Mouse (Mus musculus) ES-Bruce4 (cell line): ENCODE measurements around the gene Rps6kb1.

Experiments
- CTCF ChIP-seq: IDR thresholded peaks from one replicate; pipeline ENCODE4 v1.8.1; 2011; ENCODE audit warnings: low read depth, low read length
- EP300 ChIP-seq: IDR thresholded peaks from 2 replicates; pipeline ENCODE4 v1.6.1; 2011; ENCODE audit warnings: low read depth, low read length; ENCODE audit not compliant: insufficient read depth

GRCm38 (mm10) chr11:86539716-86540475 lies 4.7 kb downstream of the Rps6kb1 start:
- TF ChIP-seq EP300 (no peak), CTCF (no peak)
